Mouse (Mus musculus) adrenal gland, postnatal 10 days (tissue): ENCODE data around the gene Bicc1. TPM values are rescaled to one million over a fixed set of nuclear protein-coding genes. Genes with fewer than 3 reads are reported as not detected.

Source experiments
- total RNA-seq, 2 experiments: library from RNA; stranded (reverse); gene quantifications; 2 replicates each; pipeline ENCODE4 v1.2.3; 2021

Bicc1 gene
- total RNA-seq, 2 experiments from 2014 or later = 21.8 to 22.7 TPM

Other genes with a start within 250 kb of the Bicc1 start
- 10 to 100 TPM; 71.2 to 72.0 TPM for gene Tfam, start 78.6 kb upstream of the Bicc1 start, total RNA-seq
- 10 to 100 TPM; 18.9 to 27.0 TPM for gene Ube2d1, start 125.6 kb upstream of the Bicc1 start, total RNA-seq
- 100 to 1,000 TPM; 157 to 163 TPM for gene Cisd1, start 185.3 kb upstream of the Bicc1 start, total RNA-seq
- gene Ipmk, start 188.1 kb upstream of the Bicc1 start, total RNA-seq = 10 to 100 TPM; 17.5 to 20.5 TPM